In the genomic region with DNA sequence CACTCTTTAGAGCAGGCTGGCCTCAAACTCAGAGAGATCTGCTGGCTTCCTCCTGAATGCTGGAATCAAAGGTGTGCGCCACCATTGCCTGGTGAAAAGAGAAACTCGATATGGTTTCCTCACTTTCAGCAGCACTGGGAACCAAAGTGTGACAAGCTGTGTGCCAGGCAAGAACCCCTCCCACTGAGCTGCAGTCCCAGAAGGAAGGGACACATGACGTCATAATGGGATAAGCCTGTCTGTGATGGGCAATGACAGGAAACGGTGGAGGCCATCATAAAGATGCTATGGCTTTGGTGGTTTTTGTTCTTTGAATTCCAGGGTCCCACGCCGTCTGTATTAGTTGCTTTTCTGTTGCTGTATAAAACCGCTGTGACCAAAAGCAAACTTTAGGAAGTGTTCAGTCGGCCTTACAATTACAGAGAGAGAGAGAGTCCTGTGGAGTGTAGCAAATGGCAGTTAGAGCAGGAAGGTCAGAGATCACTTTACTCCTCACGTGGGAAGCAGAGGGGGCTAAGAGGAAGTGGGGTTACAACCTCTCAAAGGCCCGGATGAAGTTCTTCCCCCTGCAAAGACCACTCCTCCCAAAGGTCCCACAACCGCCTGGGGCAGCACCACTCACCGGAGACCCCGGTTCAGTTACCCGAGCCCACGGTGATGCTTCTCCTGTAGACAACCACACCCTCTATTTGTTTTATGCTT, we compare ENCODE assay signal across 9 mouse cellular contexts. TPM values are rescaled to one million over a fixed set of nuclear protein-coding genes. Genes with fewer than 3 reads are reported as not detected.
A peak's percentile ranks its signal among the peaks of the same experiment; 100 is the strongest.
DNase-seq lines count a peak whose midpoint lies in the region; ATAC-seq and TF ChIP-seq lines count a peak whose summit lies in the region.
"Had no signal": no experiment of that assay in that cellular context is flagged by ENCODE, and none has a peak within 500 bp of the region (broad histone marks: within the 10 kb centered on the region; RNA-seq: fewer than 3 reads in every experiment).

No protein-coding gene starts in this region.

- 24% methylated on average over 15 of the region's 15 CpGs for WGBS in kidney, embryonic 15.5 days
- 36% methylated on average over 15 of the region's 15 CpGs for WGBS in embryonic facial prominence, embryonic 11.5 days
- WGBS in liver, embryonic 11.5 days: 33% methylated on average over 15 of the region's 15 CpGs
- 20% methylated on average over 15 of the region's 15 CpGs for WGBS in small intestine, adult 2 months

- peak overlapping the region; percentile 78 for H3K27ac ChIP-seq in kidney, embryonic 15.5 days
- H3K27ac ChIP-seq in embryonic facial prominence, embryonic 11.5 days (replicated peaks; ENCODE audit: low read depth, low read length): no peak overlapping the region
- H3K27ac ChIP-seq in liver, embryonic 11.5 days (ENCODE audit: low read depth, low read length): peak overlapping the region; percentile 54
- no peak overlapping the region for H3K27ac ChIP-seq in small intestine, adult 2 months (ENCODE audit: insufficient read depth, low read depth, low read length)
- no peak overlapping the region for H3K27ac ChIP-seq in left cerebral cortex, adult 2 months
- H3K27ac ChIP-seq: limb, embryonic 13.5 days had no signal

- 0 out of 2 replicates have a peak overlapping the region, but pooled peaks have one; percentile 17 for H3K9ac ChIP-seq in kidney, embryonic 15.5 days
- H3K9ac ChIP-seq in embryonic facial prominence, embryonic 11.5 days (replicated peaks; ENCODE audit: low read length): no peak overlapping the region
- H3K9ac ChIP-seq in liver, embryonic 11.5 days (ENCODE audit: low read depth, low read length): no peak overlapping the region
- H3K9ac ChIP-seq: limb, embryonic 13.5 days had no signal

- no peak for TF ChIP-seq CTCF in small intestine, adult 2 months (IDR thresholded peaks at IDR 0.05; ENCODE audit: extremely low read depth, insufficient read length, insufficient replicate concordance, low read depth, low read length)
- no peak for TF ChIP-seq CTCF in left cerebral cortex, adult 2 months (IDR thresholded peaks at IDR 0.05)

- 0 out of 2 replicates have a peak, but pooled peaks have one; percentile 25 for ATAC-seq in kidney, embryonic 15.5 days (replicated peaks; ENCODE audit: low FRiP score)
- no peak for ATAC-seq in embryonic facial prominence, embryonic 11.5 days (replicated peaks; ENCODE audit: insufficient number of reproducible peaks, low FRiP score, low TSS enrichment, low read depth)
- ATAC-seq in liver, embryonic 11.5 days (replicated peaks; ENCODE audit: low FRiP score): peak; percentile 31

- no peaks in the 10 kb centered on the region for H3K27me3 ChIP-seq in kidney, embryonic 15.5 days
- H3K27me3 ChIP-seq in embryonic facial prominence, embryonic 11.5 days (ENCODE audit: control insufficient read depth, insufficient read depth, low read length): no peaks in the 10 kb centered on the region
- no peaks in the 10 kb centered on the region for H3K27me3 ChIP-seq in liver, embryonic 11.5 days (replicated peaks; ENCODE audit: control insufficient read depth, insufficient read depth, low read length)
- H3K27me3 ChIP-seq in small intestine, adult 2 months (ENCODE audit: control insufficient read depth, insufficient read depth, low read length): no peaks in the 10 kb centered on the region
- H3K27me3 ChIP-seq: limb, embryonic 13.5 days had no signal

- no peaks in the 10 kb centered on the region for H3K9me3 ChIP-seq in kidney, embryonic 15.5 days (replicated peaks)
- H3K9me3 ChIP-seq in embryonic facial prominence, embryonic 11.5 days (replicated peaks; ENCODE audit: control insufficient read depth, low read length): no peaks in the 10 kb centered on the region
- H3K9me3 ChIP-seq in liver, embryonic 11.5 days (ENCODE audit: control insufficient read depth, low read length): no peaks in the 10 kb centered on the region
- H3K9me3 ChIP-seq: limb, embryonic 13.5 days had no signal

- peak overlapping the region; percentile 46 for H3K4me2 ChIP-seq in kidney, embryonic 15.5 days
- H3K4me2 ChIP-seq in embryonic facial prominence, embryonic 11.5 days (ENCODE audit: low read depth, low read length): no peak overlapping the region
- H3K4me2 ChIP-seq in liver, embryonic 11.5 days: peak overlapping the region; percentile 45
- H3K4me2 ChIP-seq: limb, embryonic 13.5 days had no signal

- intact Hi-C loops in left cerebral cortex, adult 2 months (cut with DNase I): no loop called here

- no peak for DNase-seq in kidney, adult 9 months
- DNase-seq in embryonic facial prominence, embryonic 11.5 days (ENCODE audit: low spot score): peak; percentile 38
- DNase-seq in liver, embryonic 11.5 days (ENCODE audit: low spot score): no peak
- DNase-seq in right cerebral cortex, postnatal 10 days (ENCODE audit: low spot score in 2 of 2): no peak
- DNase-seq in left cerebral cortex, adult 8-10 months (ENCODE audit: low spot score in 2 of 2): no peak
- DNase-seq in left cerebral cortex, adult 2 months (ENCODE audit: extremely low spot score in 1 of 2, low spot score in 2 of 2): no peak

- peak overlapping the region; percentile 16 for H3K4me3 ChIP-seq in kidney, embryonic 15.5 days (replicated peaks)
- H3K4me3 ChIP-seq in embryonic facial prominence, embryonic 11.5 days (ENCODE audit: low read depth, low read length): no peak overlapping the region
- H3K4me3 ChIP-seq in liver, embryonic 11.5 days (ENCODE audit: low read depth, low read length): peak overlapping the region; percentile 5; the same call in 1 of the 2 replicates
- H3K4me3 ChIP-seq in small intestine, adult 2 months (ENCODE audit: low read depth, low read length): peak overlapping the region; percentile 38
- no peak overlapping the region for H3K4me3 ChIP-seq in left cerebral cortex, adult 2 months
- H3K4me3 ChIP-seq: limb, embryonic 13.5 days had no signal

- H3K36me3 ChIP-seq in kidney, embryonic 15.5 days: no peaks in the 10 kb centered on the region
- no peaks in the 10 kb centered on the region for H3K36me3 ChIP-seq in embryonic facial prominence, embryonic 11.5 days (replicated peaks; ENCODE audit: control insufficient read depth, insufficient read depth, low read depth, low read length)
- H3K36me3 ChIP-seq in liver, embryonic 11.5 days (ENCODE audit: control insufficient read depth, insufficient read depth, low read length): no peaks in the 10 kb centered on the region
- H3K36me3 ChIP-seq in small intestine, adult 2 months (ENCODE audit: control insufficient read depth, insufficient read depth, low read length): no peaks in the 10 kb centered on the region
- H3K36me3 ChIP-seq: limb, embryonic 13.5 days had no signal

- H3K4me1 ChIP-seq in kidney, embryonic 15.5 days: peaks cover 18% of the 10 kb centered on the region
- 0 out of 2 replicates have a peak, but pooled peaks cover 3% of the 10 kb centered on the region for H3K4me1 ChIP-seq in embryonic facial prominence, embryonic 11.5 days (ENCODE audit: control insufficient read depth, insufficient read depth, low read length)
- peaks cover 18% of the 10 kb centered on the region for H3K4me1 ChIP-seq in liver, embryonic 11.5 days (replicated peaks; ENCODE audit: control insufficient read depth, insufficient read depth, low read length)
- peaks cover 7% of the 10 kb centered on the region for H3K4me1 ChIP-seq in small intestine, adult 2 months (ENCODE audit: control insufficient read depth, insufficient read depth, insufficient read length, low read length)
- H3K4me1 ChIP-seq: limb, embryonic 13.5 days had no signal

- no peak for TF ChIP-seq POLR2A in small intestine, adult 2 months (IDR thresholded peaks at IDR 0.05; ENCODE audit: low read depth, low read length)

RNA-seq across cellular contexts. Expression of a gene that starts 39.7 kb away (rescaled TPM):
- 2,667 and 2,783 TPM in 2 replicates for polyA plus RNA-seq in kidney, embryonic 15.5 days (2015; fragmentation: Nextera tagmentation; extraction: Ambion mirVana)
- 3,707 and 3,970 TPM in 2 replicates for polyA plus RNA-seq in embryonic facial prominence, embryonic 11.5 days (2014; fragmentation: Nextera tagmentation; extraction: Ambion mirVana)
- 1,890 and 1,897 TPM in 2 replicates for polyA plus RNA-seq in liver, embryonic 11.5 days (2014; fragmentation: Nextera tagmentation; extraction: Ambion mirVana)
- 2.5 and 6.3 TPM in 2 replicates for polyA plus RNA-seq in small intestine, adult 2 months (2012; rRNA removed)
- 100 to 1,000 TPM; 115 to 129 (median 119) TPM for total RNA-seq in left cerebral cortex, adult 8-10 months (2022)
- total RNA-seq in left cerebral cortex, adult 2 months (2021): 10 to 100 TPM; 87.8 to 99.8 TPM

RNA-seq across cellular contexts. Expression of a gene that starts 41.1 kb away (rescaled TPM):
- polyA plus RNA-seq in kidney, embryonic 15.5 days (2015; fragmentation: Nextera tagmentation; extraction: Ambion mirVana): 44.5 and 47.5 TPM in 2 replicates
- 34.9 and 39.1 TPM in 2 replicates for polyA plus RNA-seq in embryonic facial prominence, embryonic 11.5 days (2014; fragmentation: Nextera tagmentation; extraction: Ambion mirVana)
- polyA plus RNA-seq in liver, embryonic 11.5 days (2014; fragmentation: Nextera tagmentation; extraction: Ambion mirVana): 66.5 and 74.7 TPM in 2 replicates
- polyA plus RNA-seq in small intestine, adult 2 months (2012; rRNA removed): 91.5 and 220 TPM in 2 replicates
- 10 to 100 TPM; 15.3 to 19.2 (median 17.7) TPM for total RNA-seq in left cerebral cortex, adult 8-10 months (2022)
- total RNA-seq in left cerebral cortex, adult 2 months (2021): 10 to 100 TPM; 11.8 to 12.6 TPM

Comparison
In these comparisons a context has a peak if more than half of its experiments do, and no peak if none do; other contexts are left out.
1. H3K27ac ChIP-seq: peak in kidney, embryonic 15.5 days (single experiment) and liver, embryonic 11.5 days (single experiment); none in embryonic facial prominence, embryonic 11.5 days (single experiment), small intestine, adult 2 months (single experiment) and left cerebral cortex, adult 2 months (single experiment).
2. H3K4me3 ChIP-seq: peak in kidney, embryonic 15.5 days (single experiment), liver, embryonic 11.5 days (single experiment) and small intestine, adult 2 months (single experiment); none in embryonic facial prominence, embryonic 11.5 days (single experiment) and left cerebral cortex, adult 2 months (single experiment).
3. RNA of a gene that starts 39.7 kb away (polyA plus RNA-seq): 3,707 to 3,970 TPM in embryonic facial prominence, embryonic 11.5 days, 2,667 to 2,783 TPM in kidney, embryonic 15.5 days and 1,890 to 1,897 TPM in liver, embryonic 11.5 days; 2.5 to 6.3 TPM in small intestine, adult 2 months; every median in the first group is over 100 times any median in the second.